Mouse (Mus musculus) liver, embryonic 14.5 days (tissue): ENCODE measurements around the gene Car10. TPM values are rescaled to one million over a fixed set of nuclear protein-coding genes. Genes with fewer than 3 reads are reported as not detected.

ENCODE experiments used
- ATAC-seq: fragments of 200-750 bp; cut with Nextera tagmentation; 2 replicates; pipeline ENCODE4 v1.8.0; 2017; ENCODE audit warnings: moderate number of reproducible peaks, mild to moderate bottlenecking, moderate library complexity; ENCODE audit not compliant: insufficient read depth
- DNase-seq, 3 experiments: peaks; one replicate each; pipeline ENCODE4 v3.0.0-alpha.2; 2012 to 2013; ENCODE audit warnings: low read depth in 3 of 3, low spot score in 3 of 3
- H3K27ac ChIP-seq: fragments of 300-500 bp; sonication (generic); 2 replicates; pipeline ENCODE4 v1.5.1; 2014; ENCODE audit warnings: moderate library complexity, mild to moderate bottlenecking, control low read depth, inconsistent platforms
- H3K27me3 ChIP-seq: fragments of 300-500 bp; sonication (generic); 2 replicates; pipeline ENCODE4 v1.6.1; 2014; ENCODE audit warnings: mild to moderate bottlenecking, low read length, moderate library complexity; ENCODE audit not compliant: control insufficient read depth, insufficient read depth
- H3K36me3 ChIP-seq: fragments of 300-500 bp; sonication (generic); replicated peaks from 2 replicates; pipeline ENCODE4 v1.6.1; 2014; ENCODE audit warnings: low read depth; ENCODE audit not compliant: control insufficient read depth, insufficient read depth
- H3K4me1 ChIP-seq, 2 experiments: fragments of 200-500 bp in 1 of 2; fragments of 300-500 bp in 1 of 2; sonication (generic) in 1 of 2; replicated peaks; 2 replicates each; pipeline ENCODE4 v1.6.1; 2012 to 2014; ENCODE audit warnings: antibody characterized with exemption in 1 of 2, inconsistent platforms in 1 of 2, low read length in 1 of 2; ENCODE audit not compliant: control insufficient read depth in 2 of 2, insufficient read depth in 2 of 2
- H3K4me2 ChIP-seq: fragments of 300-500 bp; sonication (generic); 2 replicates; pipeline ENCODE4 v1.6.1; 2014; ENCODE audit warnings: low read depth, mild to moderate bottlenecking, control low read depth, moderate library complexity
- H3K4me3 ChIP-seq, 2 experiments: fragments of 200-500 bp in 1 of 2; fragments of 300-500 bp in 1 of 2; sonication (generic) in 1 of 2; 2 replicates each; pipeline ENCODE4 v1.5.1; 2012 to 2014; ENCODE audit warnings: low read depth in 2 of 2, low read length in 2 of 2, mild to moderate bottlenecking in 2 of 2, control low read depth in 1 of 2, inconsistent platforms in 1 of 2, moderate library complexity in 1 of 2; ENCODE audit not compliant: insufficient read depth in 1 of 2
- H3K9ac ChIP-seq: fragments of 300-500 bp; sonication (generic); replicated peaks from 2 replicates; pipeline ENCODE4 v1.6.1; 2014; ENCODE audit warnings: mild to moderate bottlenecking, control low read depth, moderate library complexity
- H3K9me3 ChIP-seq: fragments of 300-500 bp; sonication (generic); 2 replicates; pipeline ENCODE4 v1.6.1; 2016; ENCODE audit warnings: low read length, mixed read lengths; ENCODE audit not compliant: control insufficient read depth
- CTCF ChIP-seq: IDR thresholded peaks from 2 replicates; pipeline ENCODE4 v1.5.1; 2016; ENCODE audit warnings: antibody characterized with exemption, low read depth, control low read depth
- EP300 ChIP-seq: IDR thresholded peaks from 2 replicates; pipeline ENCODE4 v1.6.1; 2016; ENCODE audit warnings: antibody characterized with exemption, low read depth
- WGBS: fragments of 180-500 bp; shearing (Covaris S2); extraction: QIAGEN DNeasy Blood & Tissue Kit; methylation state at CpG from one replicate; pipeline ENCODE4 v1.1.7; 2014; ENCODE audit not compliant: insufficient replicate concordance; 5-methylcytosine and 5-hydroxymethylcytosine counted together
- polyA plus RNA-seq, 2 experiments: library from polyadenylated mRNA; depleted of rRNA in 1 of 2; stranded (reverse) in 1 of 2; unstranded in 1 of 2; fragments of >200 nt; fragmentation: Nextera tagmentation in 1 of 2; extraction: Ambion mirVana in 1 of 2; gene quantifications; 2 replicates each; pipeline versions ENCODE4 v1.2.1 to v1.2.3; 2012 to 2014

The Car10 gene
- polyA plus RNA-seq, 2 experiments, result not detected

- no peak for TF ChIP-seq EP300
- TF ChIP-seq CTCF, result no peak
- Histone ChIP-seq H3K27me3 (no peaks in the 10 kb centered on the region), H3K36me3 (no peaks in the 10 kb centered on the region), H3K9me3 (no peaks in the 10 kb centered on the region), H3K4me3 (no peak overlapping the region), H3K9ac (no peak overlapping the region), H3K4me1 (no peaks in the 10 kb centered on the region), H3K4me2 (no peak overlapping the region), H3K27ac (no peak overlapping the region)
- DNase-seq, result no peak
- 74% methylated on average over 7 of the region's 7 CpGs for WGBS
- ATAC-seq, result no peak
Measured at GRCm38 (mm10) chr11:93560570-93560969, 462.7 kb downstream of the Car10 start.

- no peak for TF ChIP-seq CTCF
- no peak for TF ChIP-seq EP300
- Histone ChIP-seq H3K9ac (no peak overlapping the region), H3K36me3 (no peaks in the 10 kb centered on the region), H3K27me3 (no peaks in the 10 kb centered on the region), H3K9me3 (no peaks in the 10 kb centered on the region), H3K4me1 (no peaks in the 10 kb centered on the region), H3K4me3 (no peak overlapping the region), H3K4me2 (no peak overlapping the region), H3K27ac (no peak overlapping the region)
- ATAC-seq (no peak), DNase-seq (no peak)
Measured at GRCm38 (mm10) chr11:93562330-93562865, 464.6 kb downstream of the Car10 start.

- no peak overlapping the region for H3K9ac ChIP-seq
- no peaks in the 10 kb centered on the region for H3K9me3 ChIP-seq
- TF ChIP-seq CTCF, result no peak
- TF ChIP-seq EP300, result no peak
- H3K27me3 ChIP-seq, result no peaks in the 10 kb centered on the region
- no peak for DNase-seq
- H3K4me3 ChIP-seq, result no peak overlapping the region
- 55% methylated on average over 3 of the region's 3 CpGs for WGBS
- no peak overlapping the region for H3K4me2 ChIP-seq
- no peaks in the 10 kb centered on the region for H3K36me3 ChIP-seq
- no peak overlapping the region for H3K27ac ChIP-seq
- no peaks in the 10 kb centered on the region for H3K4me1 ChIP-seq
- no peak for ATAC-seq
Measured at GRCm38 (mm10) chr11:93565756-93566155, 467.9 kb downstream of the Car10 start.

GRCm38 (mm10) chr11:93571917-93572641 is 474.3 kb downstream of the Car10 start:
- no peak for DNase-seq
- TF ChIP-seq CTCF (no peak), EP300 (no peak)
- 62% methylated on average over 11 of the region's 11 CpGs for WGBS

GRCm38 (mm10) chr11:93577441-93577840 is 479.6 kb downstream of the Car10 start:
- Histone ChIP-seq H3K36me3 (no peaks in the 10 kb centered on the region), H3K27ac (no peak overlapping the region), H3K9ac (no peak overlapping the region), H3K9me3 (no peaks in the 10 kb centered on the region), H3K27me3 (no peaks in the 10 kb centered on the region), H3K4me1 (no peaks in the 10 kb centered on the region), H3K4me2 (no peak overlapping the region), H3K4me3 (no peak overlapping the region)
- TF ChIP-seq CTCF, result no peak
- no peak for TF ChIP-seq EP300
- DNase-seq, result no peak
- no peak for ATAC-seq
- 74% methylated on average over 2 of the region's 2 CpGs for WGBS

More at GRCm38 (mm10) chr11:93571917-93572641, 474.3 kb downstream of the Car10 start:
- Histone ChIP-seq H3K4me2 (no peak overlapping the region), H3K9me3 (no peaks in the 10 kb centered on the region), H3K4me3 (no peak overlapping the region), H3K4me1 (no peaks in the 10 kb centered on the region), H3K36me3 (no peaks in the 10 kb centered on the region), H3K27me3 (no peaks in the 10 kb centered on the region), H3K27ac (no peak overlapping the region), H3K9ac (no peak overlapping the region)
- no peak for ATAC-seq
